Mouse (Mus musculus) C2C12 (cell line): ENCODE measurements around the gene Kyat1.

ENCODE experiments used
- CTCF ChIP-seq: IDR thresholded peaks from one replicate; pipeline ENCODE4 v1.5.1; 2011; ENCODE audit not compliant: control insufficient read depth, insufficient read depth, insufficient read length
- MYOD1 ChIP-seq: IDR thresholded peaks from one replicate; pipeline ENCODE4 v1.6.1; 2011; ENCODE audit warnings: low read depth; ENCODE audit not compliant: control insufficient read depth, insufficient read length

GRCm38 (mm10) chr2:30252521-30252920 lies 46.9 kb upstream of the Kyat1 start:
- TF ChIP-seq CTCF (no peak), MYOD1 (no peak)
